Mouse (Mus musculus) retina, embryonic 14.5 days (tissue): Measurements from ENCODE around the gene Snrnp200.
A peak's percentile ranks its signal among the peaks of the same experiment; 100 is the strongest.
"Not testable (repeated sequence)": the region's sequence is repeated elsewhere in the genome, so short reads cannot be mapped to it uniquely, and the experiment has no call there.

Source experiments
- DNase-seq: peaks from one replicate; pipeline ENCODE4 v3.0.0-alpha.2; 2015; ENCODE audit warnings: low spot score

Gene Snrnp200

GRCm38 (mm10) chr2:127254604-127255134, 46.5 kb downstream of the Snrnp200 start:
- no peak for DNase-seq

- DNase-seq: no peak
Observed at GRCm38 (mm10) chr2:127255294-127255693, 47.1 kb downstream of the Snrnp200 start.

DNA sequence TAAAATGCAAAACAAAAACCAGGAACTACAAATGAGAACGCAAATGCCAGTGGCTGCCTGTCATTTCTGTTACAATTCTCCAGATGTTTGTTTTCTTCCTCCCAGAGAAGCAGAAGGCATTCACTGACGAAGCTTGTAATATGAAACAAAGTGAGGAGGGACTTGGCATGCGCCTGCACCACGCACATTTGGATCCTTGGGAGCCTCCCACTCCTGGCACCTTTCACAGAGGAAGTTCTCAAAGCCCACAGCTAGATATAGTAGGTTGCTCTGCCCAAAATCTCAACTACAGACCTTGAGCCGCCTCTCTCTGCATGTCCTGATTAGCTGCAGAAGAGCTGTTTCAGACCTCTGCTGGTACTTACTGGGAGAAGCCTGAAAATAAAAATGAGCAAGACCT, 51.2 kb downstream of the Snrnp200 start:
- DNase-seq: no peak

DNA sequence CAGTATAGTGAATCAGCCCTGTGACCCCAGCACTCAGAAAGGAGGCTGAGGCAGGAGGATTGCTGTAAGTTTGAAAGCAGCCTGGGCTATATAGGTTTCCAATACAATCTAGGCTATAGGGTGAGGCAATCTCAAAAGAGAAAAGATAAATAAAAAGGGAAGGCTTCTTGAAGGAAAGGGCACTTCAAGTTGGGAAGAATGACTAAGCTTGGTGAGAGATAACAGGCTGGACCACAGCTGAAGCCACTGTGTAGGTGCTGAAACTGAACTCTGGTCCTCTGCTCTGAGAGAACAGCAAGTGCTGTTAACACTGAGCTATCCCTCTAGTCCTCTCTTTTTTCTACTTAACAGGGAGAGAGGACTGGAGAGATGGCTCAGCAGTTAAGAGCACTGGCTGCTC, 54.3 kb downstream of the Snrnp200 start:
- no peak for DNase-seq

- DNase-seq: no peak
Observed at GRCm38 (mm10) chr2:127267854-127268253, 59.7 kb downstream of the Snrnp200 start.

DNA sequence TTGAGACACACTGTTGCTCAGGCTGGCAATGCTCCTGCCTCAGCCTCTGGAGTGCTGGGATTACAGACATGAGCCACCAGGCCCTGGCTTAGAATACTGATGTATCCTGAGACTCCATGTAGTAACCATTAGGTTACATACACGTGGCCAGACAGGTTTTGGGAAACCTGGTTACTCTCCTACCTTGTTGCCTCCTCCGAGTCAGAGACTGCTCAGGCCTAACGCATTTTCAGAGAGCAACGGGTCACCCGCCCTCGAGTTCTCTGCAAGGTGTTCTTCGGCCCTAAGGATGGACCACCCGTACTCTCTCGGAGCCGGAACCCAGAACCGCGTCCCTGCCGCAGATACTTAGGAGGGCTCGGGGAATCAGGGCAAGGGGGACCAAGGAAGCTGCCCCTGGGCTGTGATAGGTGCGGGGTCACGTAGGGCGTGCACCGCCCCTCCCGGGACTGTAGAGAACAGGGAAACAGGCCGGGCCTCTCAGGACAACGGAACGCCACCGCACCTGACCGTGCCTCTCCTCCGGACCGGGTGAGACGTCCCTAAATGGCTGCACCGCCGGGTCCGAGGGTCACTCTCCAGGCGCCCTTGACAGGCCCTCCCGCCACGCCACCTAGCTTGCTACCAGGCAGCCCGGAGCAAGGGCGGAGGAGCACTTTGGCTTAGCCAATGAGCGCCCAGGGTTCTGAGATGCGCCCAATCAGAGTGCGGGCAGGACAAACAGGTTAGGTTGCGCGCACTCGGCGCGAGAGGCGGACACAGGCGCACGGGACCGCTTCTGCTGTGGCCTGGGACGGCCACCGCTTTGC, 61.5 kb downstream of the Snrnp200 start, which contains the start of gene Stard7:
Stard7 (plus strand) TSS at position 728 of the 809 bp plus-strand sequence.
- DNase-seq: peak; percentile 97

DNA sequence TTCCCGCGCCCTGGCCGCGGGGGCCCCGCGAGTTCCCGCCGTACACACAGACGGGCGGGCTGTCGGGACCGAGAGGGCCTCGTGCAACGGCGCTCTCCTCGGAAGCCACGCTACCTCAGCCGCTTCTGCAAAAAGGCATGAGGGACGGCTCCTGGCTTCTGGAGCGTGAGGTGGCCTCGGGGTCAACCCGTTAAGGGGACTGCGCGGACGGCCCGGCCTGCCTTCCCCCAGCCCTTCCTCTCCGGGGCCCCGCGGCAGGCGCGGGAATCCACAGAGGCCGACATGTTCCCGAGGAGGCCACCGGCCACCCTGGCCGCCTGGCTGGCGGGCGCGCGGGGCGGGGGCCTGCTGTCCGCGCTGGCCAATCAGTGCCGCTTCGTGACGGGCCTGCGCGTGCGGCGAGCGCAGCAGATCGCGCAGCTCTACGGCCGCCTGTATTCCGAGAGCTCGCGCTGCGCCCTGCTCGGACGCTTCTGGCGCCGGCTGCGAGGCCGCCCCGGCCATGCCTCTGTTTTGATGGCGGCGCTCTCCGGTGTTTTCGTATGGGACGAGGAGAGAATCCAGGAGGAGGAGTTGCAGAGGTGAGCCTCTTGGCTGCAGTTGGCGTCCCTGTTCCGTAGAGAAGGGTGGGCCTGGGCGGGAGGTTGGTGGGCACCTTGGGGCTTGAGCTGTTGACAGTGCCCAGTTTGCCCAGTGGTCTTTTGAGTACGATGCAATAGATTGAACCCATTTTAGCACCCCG, 62.3 kb downstream of the Snrnp200 start:
- DNase-seq: peak; percentile 89

DNA sequence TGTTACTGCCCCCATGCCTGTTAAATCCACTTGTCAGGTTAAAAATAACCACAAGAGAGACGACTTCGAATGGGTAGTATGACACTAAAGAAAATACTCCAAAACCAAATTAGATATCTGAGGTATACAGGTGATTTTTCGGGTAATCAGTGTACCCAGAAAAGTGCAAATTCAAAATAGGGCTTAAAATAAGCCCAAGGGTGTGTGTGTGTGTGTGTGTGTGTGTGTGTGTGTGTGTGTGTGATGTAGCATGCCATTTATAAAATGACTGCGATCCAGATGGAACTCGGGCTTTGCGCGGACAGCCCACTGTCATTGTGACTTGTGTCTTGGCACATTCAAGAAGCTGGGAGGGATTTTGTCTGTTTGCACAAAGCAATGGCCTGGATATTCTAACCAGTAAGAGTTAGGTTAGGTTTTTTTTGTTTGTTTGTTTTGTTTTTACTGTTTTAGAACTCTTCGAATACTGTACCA, 62.9 kb downstream of the Snrnp200 start:
- peak; percentile 45 for DNase-seq

DNA sequence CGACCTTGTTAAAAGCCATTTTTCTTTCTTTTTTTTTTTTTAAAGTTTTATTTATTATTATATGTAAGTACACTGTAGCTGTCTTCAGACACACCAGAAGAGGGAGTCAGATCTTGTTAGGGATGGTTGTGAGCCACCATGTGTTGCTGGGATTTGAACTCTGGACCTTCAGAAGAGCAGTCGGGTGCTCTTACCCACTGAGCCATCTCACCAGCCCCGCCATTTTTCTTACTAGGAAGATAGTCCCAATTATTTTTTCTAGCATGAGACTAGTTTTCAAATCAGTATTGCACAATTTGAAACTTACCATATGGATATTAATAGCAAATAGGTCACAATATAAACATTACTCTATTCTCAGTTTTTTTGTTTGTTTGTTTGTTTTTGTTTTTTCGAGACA, 63.9 kb downstream of the Snrnp200 start:
- not testable (repeated sequence) for DNase-seq

DNA sequence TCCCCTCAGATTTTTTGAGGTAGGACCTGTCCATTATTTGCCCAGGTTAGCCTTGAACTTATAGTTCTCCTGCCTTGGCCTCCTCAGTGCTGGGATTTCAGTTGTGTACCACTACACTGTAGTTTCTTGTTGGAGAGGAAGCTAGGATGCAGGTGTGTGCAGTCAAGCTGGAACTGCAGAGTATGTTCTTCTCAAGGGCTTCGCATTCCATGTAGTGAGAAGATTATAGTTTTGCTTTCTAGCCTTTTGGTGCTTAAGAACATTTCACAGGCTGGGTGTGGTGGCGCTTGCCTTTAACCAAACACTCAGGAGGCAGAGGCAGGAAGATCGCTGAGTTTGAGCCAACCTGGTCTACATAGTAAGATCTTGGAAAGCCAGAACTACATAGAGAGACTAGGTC, 64.6 kb downstream of the Snrnp200 start:
- no peak for DNase-seq

- DNase-seq: no peak
Observed at GRCm38 (mm10) chr2:127274590-127274989, 66.4 kb downstream of the Snrnp200 start.

DNA sequence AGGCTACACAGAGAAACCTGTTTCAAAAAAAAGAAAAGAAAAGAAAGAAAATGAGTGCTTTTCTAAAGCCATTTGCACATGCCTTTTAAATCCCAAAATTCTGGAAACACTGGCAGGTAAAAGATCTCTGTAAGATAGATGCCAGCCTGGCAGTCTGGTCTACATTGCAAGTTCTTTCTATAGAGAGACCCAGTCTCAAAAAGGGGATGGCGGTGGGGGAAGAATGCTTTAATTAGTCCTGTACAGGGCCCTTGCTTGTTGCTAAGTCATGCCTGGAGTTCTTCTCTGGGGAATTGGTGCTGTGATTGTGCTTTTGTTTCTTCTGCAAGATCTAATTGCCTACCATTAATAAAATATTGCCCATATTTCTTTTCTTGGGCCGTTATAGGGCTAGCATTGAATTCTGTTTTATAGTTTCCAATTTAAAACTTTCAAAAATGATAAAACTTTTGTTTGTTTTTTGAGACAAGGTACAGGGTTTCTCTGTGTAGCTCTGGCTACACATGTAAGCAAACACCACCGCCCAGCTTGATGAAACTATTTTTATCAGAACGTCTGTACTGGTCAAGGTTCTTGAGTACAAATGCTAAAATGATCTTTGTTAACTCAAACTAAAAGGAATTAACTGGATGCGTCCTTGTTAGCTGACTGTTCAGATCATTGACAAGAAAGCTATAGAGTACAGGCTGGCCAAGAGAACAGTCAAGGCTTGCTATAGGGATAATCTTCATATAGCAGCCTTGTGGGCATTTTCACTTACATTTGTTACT, 67.5 kb downstream of the Snrnp200 start:
- DNase-seq: no peak

DNA sequence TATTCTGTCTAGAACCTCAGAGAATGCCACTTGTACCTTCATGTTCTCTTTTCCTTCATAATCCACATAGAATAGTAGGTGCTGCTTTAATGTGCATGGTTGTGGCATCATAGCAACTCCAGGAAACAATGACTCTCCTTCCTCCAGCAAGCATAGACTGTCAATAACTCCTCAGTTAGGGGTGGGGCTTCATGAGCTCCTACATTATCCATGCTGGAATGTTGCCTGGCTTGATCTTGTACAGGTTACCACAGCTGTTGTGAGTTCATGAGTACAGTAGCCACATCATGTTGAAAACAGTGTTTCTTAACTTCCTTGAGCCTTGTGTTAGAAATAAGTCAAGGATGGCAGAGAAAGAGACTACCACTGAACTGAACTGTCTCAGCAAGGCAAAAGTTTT, 70.0 kb downstream of the Snrnp200 start:
- no peak for DNase-seq
